10 mouse cellular contexts compared by ENCODE assay signal in the genomic region with DNA sequence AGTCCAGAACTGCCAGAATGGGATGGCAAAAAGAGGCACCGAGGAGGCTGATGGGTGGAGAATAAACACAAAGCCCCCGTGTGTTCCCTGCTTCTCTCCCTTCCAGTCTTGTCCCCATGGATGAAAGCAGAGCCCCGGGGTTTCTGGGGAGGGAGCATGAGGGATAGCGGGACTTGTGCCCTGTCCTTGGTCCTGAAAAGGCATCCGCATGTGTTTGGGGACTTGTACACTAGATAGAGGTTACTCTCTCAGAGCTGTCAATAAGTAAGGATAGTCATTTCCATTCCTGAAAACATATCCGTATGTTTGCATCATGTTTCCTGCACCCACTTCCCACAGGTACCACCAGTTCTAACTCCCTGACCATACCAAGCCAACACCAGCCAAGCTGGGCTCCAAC. TPM values are rescaled to one million over a fixed set of nuclear protein-coding genes. Genes with fewer than 3 reads are reported as not detected.
DNase-seq lines count a peak whose midpoint lies in the region; ATAC-seq and TF ChIP-seq lines count a peak whose summit lies in the region.
"Had no signal": no experiment of that assay in that cellular context is flagged by ENCODE, and none has a peak within 500 bp of the region (broad histone marks: within the 10 kb centered on the region; RNA-seq: fewer than 3 reads in every experiment).

No protein-coding gene starts in this region.

- H3K4me1 ChIP-seq in limb, embryonic 14.5 days (ENCODE audit: control insufficient read depth, insufficient read depth, low read length), result peaks cover 12% of the 10 kb centered on the region; the same call in 1 of the 2 replicates

- no peak for TF ChIP-seq CTCF in C2C12 (IDR thresholded peaks at IDR 0.05; ENCODE audit: control insufficient read depth, insufficient read depth, insufficient read length)

- intact Hi-C loops in left cerebral cortex, postnatal 36 days (cut with DNase I), result no loop called here

- no peaks in the 10 kb centered on the region for H3K79me3 ChIP-seq in C2C12 (ENCODE audit: low read depth)

- H3K36me3 ChIP-seq in C2C12 (ENCODE audit: control insufficient read depth, insufficient read depth), result no peaks in the 10 kb centered on the region
- no peaks in the 10 kb centered on the region for H3K36me3 ChIP-seq in limb, embryonic 14.5 days (ENCODE audit: control insufficient read depth, insufficient read depth, low read length)
- no peaks in the 10 kb centered on the region for H3K36me3 ChIP-seq in splenic B cell, adult 2 months (ENCODE audit: control insufficient read depth, insufficient read depth, low read length, poor library complexity, severe bottlenecking)

- no peak overlapping the region for H3K27ac ChIP-seq in limb, embryonic 14.5 days (replicated peaks; ENCODE audit: low read depth, low read length)

- no peak for TF ChIP-seq POLR2A in limb, embryonic 14.5 days (IDR thresholded peaks at IDR 0.05; ENCODE audit: borderline replicate concordance, extremely low read depth, insufficient read depth, insufficient read length)

- no peak for ATAC-seq in limb, embryonic 14.5 days (ENCODE audit: low FRiP score, low read depth)
- ATAC-seq: Patski had no signal

- no peaks in the 10 kb centered on the region for H3K79me2 ChIP-seq in C2C12 (ENCODE audit: control insufficient read depth, insufficient read depth)

- H3K9ac ChIP-seq in limb, embryonic 14.5 days (ENCODE audit: low read depth, low read length, severe bottlenecking), result no peak overlapping the region

- peak; percentile 27 to 31 for DNase-seq in cerebellum, postnatal 25 days
- DNase-seq in cerebellum, adult 11-12 months, result no peak
- DNase-seq in embryo, embryonic 9.5 days (ENCODE audit: extremely low spot score), result peak; percentile 64
- DNase-seq in limb, embryonic 14.5 days (ENCODE audit: low spot score), result peak; percentile 64
- peak; percentile 50 for DNase-seq in splenic B cell, adult 2 months (ENCODE audit: low read depth, low spot score)
- no peak for DNase-seq in left cerebral cortex, postnatal 36 days (ENCODE audit: low spot score in 2 of 2)
- no peak for DNase-seq in cerebellum, adult 9-11 months

- peaks cover 34% of the 10 kb centered on the region for H3K27me3 ChIP-seq in C2C12 (ENCODE audit: control insufficient read depth, insufficient read depth, insufficient read length)
- H3K27me3 ChIP-seq in limb, embryonic 14.5 days (ENCODE audit: control insufficient read depth, insufficient read depth, low read length), result peaks cover 19% of the 10 kb centered on the region
- H3K27me3 ChIP-seq in splenic B cell, adult 2 months (ENCODE audit: control insufficient read depth, insufficient read depth, low read length, poor library complexity, severe bottlenecking), result no peaks in the 10 kb centered on the region

- no peak overlapping the region for H3ac ChIP-seq in C2C12 (ENCODE audit: control insufficient read depth, insufficient read length, low read depth)

- H3K4me2 ChIP-seq in limb, embryonic 14.5 days (replicated peaks; ENCODE audit: low read depth, low read length, severe bottlenecking), result no peak overlapping the region

- WGBS in limb, embryonic 14.5 days, result 2% methylated on average over 6 of the region's 6 CpGs

- H3K4me3 ChIP-seq in C2C12 (ENCODE audit: insufficient read depth, poor library complexity, severe bottlenecking), result no peak overlapping the region
- no peak overlapping the region for H3K4me3 ChIP-seq in limb, embryonic 14.5 days (replicated peaks; ENCODE audit: low read length)

- H3K9me3 ChIP-seq in limb, embryonic 14.5 days (ENCODE audit: control insufficient read depth, low read length), result no peaks in the 10 kb centered on the region

TF ChIP-seq in C2C12, 6 proteins besides CTCF, POLR2A, EP300 and RAD21:
- TF ChIP-seq MAX (IDR thresholded peaks at IDR 0.05) (peak; percentile 69), FOSL1 (IDR thresholded peaks at IDR 0.05; ENCODE audit: insufficient read depth, low read length, poor library complexity, severe bottlenecking) (no peak)
TF ChIP-seq in C2C12: peak in this region for 1.

RNA-seq across cellular contexts. Expression of gene Sarm1, which starts 1.6 kb away (rescaled TPM):
- 0.19 TPM for polyA plus RNA-seq in C2C12 (2012; fragmentation: generic; extraction: Trizol)
- polyA plus RNA-seq in limb, embryonic 14.5 days (2012; rRNA removed), result 2.1 TPM in 2 replicates
- 1.7 and 2.6 TPM in 2 replicates for polyA plus RNA-seq in limb, embryonic 14.5 days (2014; fragmentation: Nextera tagmentation; extraction: Ambion mirVana)
- total RNA-seq in left cerebral cortex, postnatal 36 days (2021), result 10 to 100 TPM; 33.7 to 34.1 TPM

RNA-seq across cellular contexts. Expression of gene Vtn, which starts 3.0 kb away (rescaled TPM):
- not detected for polyA plus RNA-seq in C2C12 (2012; fragmentation: generic; extraction: Trizol)
- polyA plus RNA-seq in limb, embryonic 14.5 days (2012; rRNA removed), result 1.3 and 1.5 TPM in 2 replicates
- polyA plus RNA-seq in limb, embryonic 14.5 days (2014; fragmentation: Nextera tagmentation; extraction: Ambion mirVana), result 0.41 and 0.43 TPM in 2 replicates
- total RNA-seq in left cerebral cortex, postnatal 36 days (2021), result 10 to 100 TPM; 65.9 to 80.3 TPM
- polyA plus RNA-seq: Patski had no signal

RNA-seq across cellular contexts. Expression of gene Sebox, which starts 7.3 kb away (rescaled TPM):
- polyA plus RNA-seq in C2C12 (2012; fragmentation: generic; extraction: Trizol), result 0.02 TPM
- not detected in 2 replicates for polyA plus RNA-seq in limb, embryonic 14.5 days (2012; rRNA removed)
- polyA plus RNA-seq in limb, embryonic 14.5 days (2014; fragmentation: Nextera tagmentation; extraction: Ambion mirVana), result not detected in 2 replicates
- 1 to 10 TPM in 1 of 2 experiments, under 1 TPM in 1; 0.50 to 2.1 TPM for total RNA-seq in left cerebral cortex, postnatal 36 days (2021)
- polyA plus RNA-seq: heart, embryonic 14.5 days; Patski had no signal

RNA-seq across cellular contexts. Expression of gene Tmem199, which starts 16.1 kb away (rescaled TPM):
- 41.3 TPM for polyA plus RNA-seq in C2C12 (2012; fragmentation: generic; extraction: Trizol)
- polyA plus RNA-seq in limb, embryonic 14.5 days (2012; rRNA removed), result 30.2 and 39.8 TPM in 2 replicates
- polyA plus RNA-seq in limb, embryonic 14.5 days (2014; fragmentation: Nextera tagmentation; extraction: Ambion mirVana), result 39.7 and 40.1 TPM in 2 replicates
- total RNA-seq in left cerebral cortex, postnatal 36 days (2021), result 10 to 100 TPM; 38.0 to 44.6 TPM

RNA-seq across cellular contexts. Expression of gene Poldip2, which starts 16.1 kb away (rescaled TPM):
- polyA plus RNA-seq in C2C12 (2012; fragmentation: generic; extraction: Trizol), result 111 TPM
- polyA plus RNA-seq in limb, embryonic 14.5 days (2012; rRNA removed), result 110 and 111 TPM in 2 replicates
- polyA plus RNA-seq in limb, embryonic 14.5 days (2014; fragmentation: Nextera tagmentation; extraction: Ambion mirVana), result 164 and 166 TPM in 2 replicates
- 100 to 1,000 TPM; 116 to 117 TPM for total RNA-seq in left cerebral cortex, postnatal 36 days (2021)

Comparison
In these comparisons a context has a peak if more than half of its experiments do, and no peak if none do; other contexts are left out.
1. DNase-seq: peak in cerebellum, postnatal 25 days (2 of 2), embryo, embryonic 9.5 days (single experiment), limb, embryonic 14.5 days (single experiment) and splenic B cell, adult 2 months (single experiment); none in cerebellum, adult 11-12 months (single experiment), left cerebral cortex, postnatal 36 days (0 of 2) and cerebellum, adult 9-11 months (single experiment).